Mouse (Mus musculus): ENCODE results near the gene Ski.

Gene Ski

DNA sequence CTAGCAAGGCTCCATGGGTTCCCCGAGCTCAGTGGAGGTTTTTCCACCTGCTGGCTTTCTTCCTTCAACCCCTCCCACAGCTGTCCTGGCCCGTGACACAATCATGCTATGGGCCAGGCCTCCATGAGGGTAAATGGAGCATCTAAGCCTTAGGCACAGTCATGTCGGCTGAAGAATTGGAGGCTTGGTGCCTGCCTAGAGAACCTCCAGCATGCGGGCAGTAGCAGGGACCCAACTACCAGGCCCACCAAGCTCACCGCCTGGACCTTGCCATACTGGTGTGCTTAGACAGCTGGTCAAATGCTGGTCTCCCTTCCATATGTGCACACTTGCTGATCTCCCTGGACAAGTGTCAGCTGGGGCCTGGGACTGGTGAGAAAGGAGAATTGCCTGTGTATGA lies 3.5 kb upstream of the Ski start:
- Histone ChIP-seq H3K4me3 (replicated peaks; ENCODE audit: low read length) (no peak overlapping the region), H3K36me3 (ENCODE audit: insufficient read depth, low read length) (peaks cover 8% of the 10 kb centered on the region), H3K9me3 (ENCODE audit: low read length) (no peaks in the 10 kb centered on the region), H3K27me3 (ENCODE audit: insufficient read depth, low read length) (peaks cover 52% of the 10 kb centered on the region), H3K4me1 (replicated peaks; ENCODE audit: low read depth, low read length) (peaks cover 14% of the 10 kb centered on the region)
- no peak for TF ChIP-seq NANOG (IDR thresholded peaks at IDR 0.05; ENCODE audit: borderline replicate concordance, low read length)
- no peak for TF ChIP-seq CTCF (conservative IDR thresholded peaks at IDR 0.05; ENCODE audit: low read length)
- TF ChIP-seq POU5F1 (IDR thresholded peaks at IDR 0.05; ENCODE audit: borderline replicate concordance, low read length) = no peak

- peaks cover 28% of the 10 kb centered on the region for H3K36me3 ChIP-seq (ENCODE audit: insufficient read depth, low read length)
- no peak for TF ChIP-seq NANOG (IDR thresholded peaks at IDR 0.05; ENCODE audit: borderline replicate concordance, low read length)
- no peak; the same call in 1 of the 2 replicates for TF ChIP-seq CTCF (conservative IDR thresholded peaks at IDR 0.05; ENCODE audit: low read length)
- TF ChIP-seq POU5F1 (IDR thresholded peaks at IDR 0.05; ENCODE audit: borderline replicate concordance, low read length) = no peak
- peak overlapping the region; percentile 81 for H3K4me3 ChIP-seq (replicated peaks; ENCODE audit: low read length)
- no peaks in the 10 kb centered on the region for H3K9me3 ChIP-seq (ENCODE audit: low read length)
- H3K4me1 ChIP-seq (replicated peaks; ENCODE audit: low read depth, low read length) = peaks cover 34% of the 10 kb centered on the region
- peaks cover 56% of the 10 kb centered on the region for H3K27me3 ChIP-seq (ENCODE audit: insufficient read depth, low read length)
Observed at GRCm38 (mm10) chr4:155223594-155224528, 1.5 kb upstream of the Ski start.

DNA sequence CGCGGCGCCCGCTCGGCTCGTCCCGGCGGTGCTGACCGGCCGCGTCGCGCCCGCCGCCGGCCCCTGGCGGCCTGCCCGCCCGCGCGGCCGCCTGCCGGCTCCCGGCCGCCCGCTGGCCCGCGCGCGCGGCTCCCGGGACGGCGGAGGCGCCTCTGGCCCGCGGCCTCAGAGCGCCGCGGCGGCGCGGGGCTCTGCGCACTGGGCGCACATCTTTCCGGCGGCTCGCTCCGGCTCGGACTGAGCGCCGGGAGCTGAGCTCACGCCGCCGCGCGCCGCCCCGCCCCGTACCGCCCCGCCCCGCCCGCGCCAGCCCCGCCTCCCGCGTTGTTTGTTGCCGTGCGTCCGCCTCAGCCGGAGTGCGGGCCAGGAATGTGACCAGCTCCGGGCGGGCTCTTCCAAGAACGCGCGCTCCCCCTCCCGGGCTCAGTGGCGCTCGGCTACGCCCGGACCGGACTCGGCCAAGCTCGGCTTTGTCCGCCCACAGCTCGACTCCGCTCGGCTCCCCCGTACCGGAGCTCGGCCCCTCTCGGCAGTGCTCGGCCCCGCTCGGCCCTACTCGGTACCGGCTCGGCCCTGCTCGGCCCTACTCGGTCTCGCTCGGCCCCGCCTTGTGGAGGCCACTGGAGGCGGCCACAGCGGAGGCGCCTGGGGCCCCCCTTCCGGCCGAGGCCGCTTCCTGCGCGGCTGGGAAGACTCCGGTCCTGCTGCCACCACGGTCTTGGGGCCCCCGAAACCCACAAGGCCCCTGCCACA lies 625 bp upstream of the Ski start:
- Histone ChIP-seq H3K27me3 (ENCODE audit: insufficient read depth, low read length) (peaks cover 56% of the 10 kb centered on the region), H3K4me3 (replicated peaks; ENCODE audit: low read length) (peak overlapping the region; percentile 81), H3K4me1 (replicated peaks; ENCODE audit: low read depth, low read length) (peaks cover 43% of the 10 kb centered on the region), H3K36me3 (ENCODE audit: insufficient read depth, low read length) (peaks cover 35% of the 10 kb centered on the region), H3K9me3 (ENCODE audit: low read length) (no peaks in the 10 kb centered on the region)
- TF ChIP-seq POU5F1 (IDR thresholded peaks at IDR 0.05; ENCODE audit: borderline replicate concordance, low read length) (no peak), CTCF (conservative IDR thresholded peaks at IDR 0.05; ENCODE audit: low read length) (no peak), NANOG (IDR thresholded peaks at IDR 0.05; ENCODE audit: borderline replicate concordance, low read length) (no peak)

DNA sequence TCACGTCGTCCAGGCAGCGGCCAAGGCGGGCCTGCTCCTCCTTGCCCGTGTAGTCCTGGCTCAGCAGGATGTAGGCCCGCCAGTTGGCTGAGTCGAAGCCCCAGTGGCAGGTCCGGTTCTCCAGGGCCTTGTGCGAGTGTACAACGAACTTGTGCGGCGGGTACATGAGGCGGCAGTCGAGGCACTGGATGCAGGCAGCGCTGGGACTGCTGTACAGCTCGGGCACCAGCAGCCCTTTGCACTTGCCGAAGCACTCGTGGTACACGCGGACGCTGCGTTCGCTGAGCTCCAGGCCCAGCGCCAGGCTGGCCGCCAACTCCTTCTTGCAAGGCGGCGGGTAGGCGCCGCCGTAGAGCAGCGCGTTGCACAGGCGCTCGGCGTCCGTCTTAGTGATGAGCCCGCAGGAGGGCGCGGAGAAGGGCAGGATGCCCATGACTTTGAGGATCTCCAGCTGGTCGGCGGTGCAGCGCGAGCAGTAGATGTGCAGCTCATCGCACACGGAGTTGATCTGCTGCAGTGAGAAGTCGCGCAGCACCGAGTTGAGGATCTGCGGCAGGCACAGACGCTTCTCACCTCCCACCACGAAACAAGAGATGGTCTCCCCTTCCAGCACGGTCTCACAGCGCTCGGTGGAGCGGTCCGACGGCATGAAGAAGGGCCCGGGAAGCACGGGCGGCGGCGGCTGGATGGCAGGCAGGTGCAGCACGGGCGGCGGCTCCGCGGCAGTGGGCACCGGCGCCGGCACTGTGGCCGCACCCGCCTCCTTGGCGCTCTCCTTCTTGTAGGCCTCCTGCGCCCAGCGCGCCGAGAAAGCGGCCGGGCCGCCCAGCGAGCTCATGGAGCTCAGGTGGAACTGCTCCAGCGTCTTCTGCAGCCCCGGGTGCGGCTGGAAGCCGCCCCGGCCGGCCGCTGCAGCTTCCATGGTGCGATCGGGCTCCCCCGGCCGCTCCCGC lies 517 bp downstream of the Ski start:
- TF ChIP-seq NANOG (IDR thresholded peaks at IDR 0.05; ENCODE audit: borderline replicate concordance, low read length) = no peak
- no peak for TF ChIP-seq CTCF (conservative IDR thresholded peaks at IDR 0.05; ENCODE audit: low read length)
- no peak for TF ChIP-seq POU5F1 (IDR thresholded peaks at IDR 0.05; ENCODE audit: borderline replicate concordance, low read length)
- Histone ChIP-seq H3K4me3 (replicated peaks; ENCODE audit: low read length) (peak overlapping the region; percentile 84), H3K9me3 (ENCODE audit: low read length) (no peaks in the 10 kb centered on the region), H3K36me3 (ENCODE audit: insufficient read depth, low read length) (peaks cover 46% of the 10 kb centered on the region), H3K27me3 (ENCODE audit: insufficient read depth, low read length) (peaks cover 47% of the 10 kb centered on the region), H3K4me1 (replicated peaks; ENCODE audit: low read depth, low read length) (peaks cover 54% of the 10 kb centered on the region)

DNA sequence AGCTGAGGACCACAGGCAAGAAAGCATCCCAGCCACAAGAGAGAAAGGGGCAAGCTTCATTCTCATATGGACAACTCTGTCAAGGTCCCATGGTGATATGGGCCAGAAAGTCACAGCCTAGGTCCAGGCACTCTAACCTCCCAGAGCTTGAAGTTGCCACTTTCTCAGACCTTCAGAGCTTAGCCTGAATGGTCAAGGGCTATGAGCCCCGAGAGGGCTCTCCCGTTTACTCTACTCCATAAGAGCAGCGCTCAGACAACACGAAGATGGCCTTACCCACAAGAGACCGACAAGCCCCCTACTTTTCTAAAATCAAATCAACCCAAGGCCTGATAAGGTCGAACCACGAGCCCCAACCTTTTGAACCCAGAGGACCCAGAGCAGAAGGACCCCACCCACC lies 1.3 kb downstream of the Ski start:
- Histone ChIP-seq H3K4me1 (replicated peaks; ENCODE audit: low read depth, low read length) (peaks cover 62% of the 10 kb centered on the region), H3K27me3 (ENCODE audit: insufficient read depth, low read length) (peaks cover 41% of the 10 kb centered on the region), H3K36me3 (ENCODE audit: insufficient read depth, low read length) (peaks cover 54% of the 10 kb centered on the region), H3K4me3 (replicated peaks; ENCODE audit: low read length) (peak overlapping the region; percentile 84), H3K9me3 (ENCODE audit: low read length) (no peaks in the 10 kb centered on the region)
- TF ChIP-seq CTCF (conservative IDR thresholded peaks at IDR 0.05; ENCODE audit: low read length) (no peak), POU5F1 (IDR thresholded peaks at IDR 0.05; ENCODE audit: borderline replicate concordance, low read length) (no peak), NANOG (IDR thresholded peaks at IDR 0.05; ENCODE audit: borderline replicate concordance, low read length) (no peak)

- Histone ChIP-seq H3K9me3 (ENCODE audit: low read length) (no peaks in the 10 kb centered on the region), H3K27me3 (ENCODE audit: insufficient read depth, low read length) (peaks cover 35% of the 10 kb centered on the region), H3K36me3 (ENCODE audit: insufficient read depth, low read length) (peaks cover 61% of the 10 kb centered on the region), H3K4me1 (replicated peaks; ENCODE audit: low read depth, low read length) (peaks cover 69% of the 10 kb centered on the region), H3K4me3 (replicated peaks; ENCODE audit: low read length) (peak overlapping the region; percentile 84)
- TF ChIP-seq NANOG (IDR thresholded peaks at IDR 0.05; ENCODE audit: borderline replicate concordance, low read length) = no peak
- TF ChIP-seq CTCF (conservative IDR thresholded peaks at IDR 0.05; ENCODE audit: low read length) = no peak
- no peak for TF ChIP-seq POU5F1 (IDR thresholded peaks at IDR 0.05; ENCODE audit: borderline replicate concordance, low read length)
Observed at GRCm38 (mm10) chr4:155220213-155221100, 1.9 kb downstream of the Ski start.

Measured in E14TG2a.4 (cell line).